Mouse (Mus musculus) embryonic fibroblast, embryonic 13.5 days (primary cell): Measurements from ENCODE around the gene Sec14l5.

Experiments
- CTCF ChIP-seq: IDR thresholded peaks from 2 replicates; pipeline ENCODE4 v1.5.1; 2011; ENCODE audit warnings: mild to moderate bottlenecking, control low read depth, low read length, moderate library complexity, borderline replicate concordance; ENCODE audit not compliant: insufficient read depth
- POLR2A ChIP-seq: IDR thresholded peaks from 2 replicates; pipeline ENCODE4 v1.6.1; 2011; ENCODE audit warnings: low read depth, mild to moderate bottlenecking, control low read depth, low read length, moderate library complexity

DNA sequence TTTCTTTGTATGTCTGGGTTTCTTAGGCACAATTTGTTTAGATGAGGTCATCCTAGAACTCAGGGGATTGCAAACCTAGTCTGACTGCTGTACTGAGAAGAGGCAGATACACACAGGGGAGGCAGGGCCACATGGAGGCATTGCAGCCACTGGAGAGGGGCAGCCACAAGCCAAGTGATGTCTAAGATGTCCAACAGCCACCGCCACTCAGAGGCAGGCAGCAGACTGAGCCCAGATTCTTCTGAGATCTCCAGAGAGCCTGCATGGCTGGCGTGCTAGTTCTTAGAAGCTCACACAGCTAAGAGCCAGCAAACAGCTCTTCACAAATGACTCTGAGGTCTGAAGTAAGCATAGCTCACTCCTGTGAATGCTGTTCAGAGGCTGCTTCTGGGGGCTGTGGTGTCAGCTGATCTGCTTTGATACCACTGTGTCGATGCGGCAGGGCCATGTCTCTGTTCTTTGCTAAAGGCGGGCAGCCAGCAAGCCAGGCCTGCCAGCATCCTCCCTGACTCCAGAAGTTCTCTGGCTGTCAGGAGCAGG lies 58.6 kb downstream of the Sec14l5 start:
- no peak for TF ChIP-seq CTCF
- no peak for TF ChIP-seq POLR2A
